Mouse (Mus musculus) kidney, embryonic 14.5 days (tissue): Measurements from ENCODE around the gene Nbas. TPM values are rescaled to one million over a fixed set of nuclear protein-coding genes. Genes with fewer than 3 reads are reported as not detected.

Experiments used
- ATAC-seq: fragments of 200-750 bp; cut with Nextera tagmentation; 2 replicates; pipeline ENCODE4 v1.8.0; 2017; ENCODE audit warnings: moderate number of reproducible peaks, mild to moderate bottlenecking, moderate TSS enrichment, moderate library complexity; ENCODE audit not compliant: low FRiP score, low TSS enrichment
- H3K27ac ChIP-seq: fragments of 300-500 bp; sonication (generic); 2 replicates; pipeline ENCODE4 v1.5.1; 2014; ENCODE audit warnings: low read depth, mild to moderate bottlenecking, low read length, moderate library complexity, mixed read lengths
- H3K27me3 ChIP-seq: fragments of 300-500 bp; sonication (generic); 2 replicates; pipeline ENCODE4 v1.6.1; 2014; ENCODE audit warnings: mild to moderate bottlenecking, low read length; ENCODE audit not compliant: control insufficient read depth, insufficient read depth
- H3K36me3 ChIP-seq: fragments of 300-500 bp; sonication (generic); 2 replicates; pipeline ENCODE4 v1.6.1; 2014; ENCODE audit warnings: low read length, mixed read lengths; ENCODE audit not compliant: control insufficient read depth, insufficient read depth
- H3K4me1 ChIP-seq: fragments of 300-500 bp; sonication (generic); 2 replicates; pipeline ENCODE4 v1.6.1; 2014; ENCODE audit warnings: low read length, mixed read lengths; ENCODE audit not compliant: control insufficient read depth, insufficient read depth
- H3K4me2 ChIP-seq: fragments of 300-500 bp; sonication (generic); replicated peaks from 2 replicates; pipeline ENCODE4 v1.6.1; 2014; ENCODE audit warnings: low read depth, mild to moderate bottlenecking, low read length
- H3K4me3 ChIP-seq: fragments of 300-500 bp; sonication (generic); 2 replicates; pipeline ENCODE4 v1.5.1; 2014; ENCODE audit warnings: mild to moderate bottlenecking, low read length
- H3K9ac ChIP-seq: fragments of 300-500 bp; sonication (generic); 2 replicates; pipeline ENCODE4 v1.6.1; 2014; ENCODE audit warnings: low read depth, mild to moderate bottlenecking, low read length, moderate library complexity
- H3K9me3 ChIP-seq: fragments of 300-500 bp; sonication (generic); 2 replicates; pipeline ENCODE4 v1.6.1; 2016; ENCODE audit warnings: low read length; ENCODE audit not compliant: control insufficient read depth
- WGBS: fragments of 180-500 bp; shearing (Covaris S2); extraction: QIAGEN DNeasy Blood & Tissue Kit; methylation state at CpG from one replicate; pipeline ENCODE4 v1.1.7; 2014; 5-methylcytosine and 5-hydroxymethylcytosine counted together
- polyA plus RNA-seq: library from polyadenylated mRNA; unstranded; fragments of >200 nt; fragmentation: Nextera tagmentation; extraction: Ambion mirVana; gene quantifications from 2 replicates; pipeline ENCODE4 v1.2.1, GENCODE M21; 2014

Gene Nbas
- polyA plus RNA-seq, 1 experiment from 2014 or later, result 18.3 TPM

DNA sequence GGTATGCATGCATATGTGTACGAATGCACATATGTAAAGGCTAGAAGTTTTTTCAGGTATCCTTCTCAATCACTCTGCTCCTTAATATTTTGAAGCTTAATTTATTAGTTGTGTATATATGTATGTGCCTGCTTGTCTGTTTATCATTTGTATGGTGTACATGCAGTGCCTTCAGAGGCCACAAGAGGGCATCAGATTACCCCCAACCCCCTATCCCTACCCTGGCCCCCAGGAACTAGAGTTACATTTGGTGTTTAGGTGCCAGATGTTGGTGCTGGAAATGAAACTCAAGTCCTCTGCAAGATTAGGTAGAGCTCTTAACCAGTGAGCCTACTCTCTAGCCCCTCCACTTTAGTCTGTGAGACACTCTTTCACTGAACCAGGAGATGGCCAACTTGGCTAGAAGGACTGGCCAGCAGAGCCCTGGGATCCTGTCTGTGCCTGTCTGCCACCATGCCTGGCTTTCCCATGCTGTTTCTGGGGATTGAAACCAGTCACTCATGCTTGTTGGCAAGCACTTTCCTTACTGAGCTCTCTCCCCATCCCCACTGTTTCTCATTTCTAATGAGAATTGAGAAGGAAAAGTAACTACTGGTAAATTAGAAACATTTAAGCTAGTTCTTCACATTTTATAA is 263.9 kb downstream of the Nbas start:
- no peaks in the 10 kb centered on the region for H3K36me3 ChIP-seq
- no peak for ATAC-seq
- no peak overlapping the region for H3K4me2 ChIP-seq
- H3K27me3 ChIP-seq, result no peaks in the 10 kb centered on the region
- no peak overlapping the region for H3K27ac ChIP-seq
- no peaks in the 10 kb centered on the region for H3K9me3 ChIP-seq
- H3K9ac ChIP-seq, result no peak overlapping the region
- no peak overlapping the region for H3K4me3 ChIP-seq
- no peaks in the 10 kb centered on the region for H3K4me1 ChIP-seq
- 89% methylated on average over 1 of the region's 1 CpGs for WGBS

GRCm38 (mm10) chr12:13539171-13539570 is 270.2 kb downstream of the Nbas start:
- Histone ChIP-seq H3K4me2 (no peak overlapping the region), H3K36me3 (no peaks in the 10 kb centered on the region), H3K27me3 (no peaks in the 10 kb centered on the region), H3K4me1 (no peaks in the 10 kb centered on the region), H3K9ac (no peak overlapping the region), H3K9me3 (no peaks in the 10 kb centered on the region), H3K27ac (no peak overlapping the region), H3K4me3 (no peak overlapping the region)
- ATAC-seq, result no peak
- 90% methylated on average over 4 of the region's 4 CpGs for WGBS

GRCm38 (mm10) chr12:13543806-13544205 is 274.9 kb downstream of the Nbas start:
- H3K27me3 ChIP-seq, result no peaks in the 10 kb centered on the region
- H3K36me3 ChIP-seq, result no peaks in the 10 kb centered on the region
- H3K4me3 ChIP-seq, result no peak overlapping the region
- H3K9me3 ChIP-seq, result no peaks in the 10 kb centered on the region
- no peaks in the 10 kb centered on the region for H3K4me1 ChIP-seq
- no peak for ATAC-seq
- 88% methylated on average over 5 of the region's 5 CpGs for WGBS
- no peak overlapping the region for H3K4me2 ChIP-seq
- H3K27ac ChIP-seq, result no peak overlapping the region
- H3K9ac ChIP-seq, result no peak overlapping the region

GRCm38 (mm10) chr12:13563646-13564289 is 294.8 kb downstream of the Nbas start:
- no peak for ATAC-seq
- Histone ChIP-seq H3K4me1 (no peaks in the 10 kb centered on the region), H3K4me2 (no peak overlapping the region), H3K27ac (no peak overlapping the region), H3K9me3 (no peaks in the 10 kb centered on the region), H3K9ac (no peak overlapping the region), H3K27me3 (no peaks in the 10 kb centered on the region), H3K36me3 (no peaks in the 10 kb centered on the region), H3K4me3 (no peak overlapping the region)
- WGBS, result 82% methylated on average over 5 of the region's 5 CpGs

GRCm38 (mm10) chr12:13564330-13564729 is 295.4 kb downstream of the Nbas start:
- H3K27ac ChIP-seq, result no peak overlapping the region
- no peak overlapping the region for H3K4me3 ChIP-seq

GRCm38 (mm10) chr12:13566421-13566820 is 297.5 kb downstream of the Nbas start:
- no peaks in the 10 kb centered on the region for H3K36me3 ChIP-seq
- no peaks in the 10 kb centered on the region for H3K4me1 ChIP-seq
- no peak overlapping the region for H3K9ac ChIP-seq
- no peaks in the 10 kb centered on the region for H3K27me3 ChIP-seq
- no peak overlapping the region for H3K4me3 ChIP-seq
- WGBS, result 86% methylated on average over 7 of the region's 7 CpGs
- ATAC-seq, result no peak
- H3K9me3 ChIP-seq, result no peaks in the 10 kb centered on the region
- H3K27ac ChIP-seq, result no peak overlapping the region
- H3K4me2 ChIP-seq, result no peak overlapping the region

More at GRCm38 (mm10) chr12:13564330-13564729, 295.4 kb downstream of the Nbas start:
- no peak for ATAC-seq
- Histone ChIP-seq H3K27me3 (no peaks in the 10 kb centered on the region), H3K4me2 (no peak overlapping the region), H3K4me1 (no peaks in the 10 kb centered on the region), H3K36me3 (no peaks in the 10 kb centered on the region), H3K9me3 (no peaks in the 10 kb centered on the region), H3K9ac (no peak overlapping the region)
- 80% methylated on average over 2 of the region's 2 CpGs for WGBS

DNA sequence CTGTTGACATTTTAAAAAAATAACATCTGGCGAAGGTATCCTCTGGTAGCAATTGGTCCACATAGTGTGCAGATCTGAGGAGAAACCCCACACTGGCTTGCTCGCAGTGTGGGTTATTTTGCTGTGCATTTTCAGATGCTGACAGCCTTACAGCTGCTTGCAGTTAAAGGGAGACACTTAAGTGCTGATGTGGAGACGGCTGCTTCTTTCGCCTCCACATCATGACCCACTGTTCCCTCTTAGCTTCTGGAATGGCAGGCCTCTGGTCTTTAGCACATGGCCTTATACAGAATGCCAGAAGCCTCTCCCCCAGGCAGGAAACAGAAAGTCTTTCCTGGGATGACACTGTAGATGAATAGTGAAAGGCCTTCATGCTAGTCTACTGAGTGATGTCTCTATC is 306.2 kb downstream of the Nbas start:
- no peak for ATAC-seq
- Histone ChIP-seq H3K27ac (no peak overlapping the region), H3K4me2 (no peak overlapping the region), H3K27me3 (no peaks in the 10 kb centered on the region), H3K4me1 (no peaks in the 10 kb centered on the region), H3K4me3 (no peak overlapping the region), H3K36me3 (no peaks in the 10 kb centered on the region), H3K9ac (no peak overlapping the region), H3K9me3 (no peaks in the 10 kb centered on the region)
- WGBS, result 67% methylated on average over 4 of the region's 4 CpGs

DNA sequence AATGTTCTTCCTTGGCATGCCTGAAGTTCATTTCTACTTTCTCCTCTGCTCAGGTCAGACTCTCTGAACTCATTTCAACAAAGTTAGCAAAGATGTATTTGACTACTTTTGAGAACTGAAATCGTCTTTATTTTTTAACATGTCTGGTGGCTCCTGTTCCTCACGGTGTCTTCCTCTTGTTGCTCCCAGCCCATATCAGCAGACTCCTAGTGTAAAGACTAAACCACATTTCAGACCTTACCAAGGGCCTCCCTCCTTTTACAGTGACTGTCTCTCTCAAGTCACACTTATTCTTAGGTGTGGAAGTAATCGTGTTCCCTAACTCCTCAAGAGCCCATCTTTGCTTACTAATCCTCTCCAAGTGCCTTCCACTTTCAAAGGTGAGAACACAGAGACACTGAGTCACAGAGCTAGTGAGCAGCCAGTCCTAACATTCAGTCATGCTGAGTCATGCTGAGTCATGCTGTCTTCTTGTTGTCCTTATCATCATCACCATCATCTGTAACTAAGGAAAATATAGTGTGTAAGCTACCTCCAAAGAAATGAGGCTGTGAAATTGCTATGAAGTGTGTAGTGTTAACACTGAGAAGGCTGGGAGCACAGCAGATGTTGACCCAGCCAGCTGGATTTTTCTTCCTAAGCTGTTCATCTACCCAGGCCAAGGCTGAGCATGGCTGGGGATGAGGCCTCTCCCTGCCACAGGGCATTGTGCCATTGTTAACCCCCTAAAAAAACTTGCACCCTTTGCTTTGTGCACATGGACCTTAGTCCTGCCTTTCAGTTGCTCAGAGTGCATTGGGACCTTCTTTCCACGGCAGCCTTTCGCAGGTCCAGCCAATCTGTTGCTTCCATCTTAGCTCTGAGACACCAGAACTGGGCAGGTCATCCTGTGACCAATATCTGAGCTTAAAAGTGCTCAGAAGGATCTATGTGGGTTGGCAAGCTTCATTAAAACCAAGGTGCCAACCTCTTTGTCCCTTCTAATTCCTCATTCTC is 307.0 kb downstream of the Nbas start:
- Histone ChIP-seq H3K4me3 (no peak overlapping the region), H3K27ac (no peak overlapping the region), H3K9ac (no peak overlapping the region), H3K4me2 (no peak overlapping the region), H3K36me3 (no peaks in the 10 kb centered on the region), H3K4me1 (no peaks in the 10 kb centered on the region), H3K27me3 (no peaks in the 10 kb centered on the region), H3K9me3 (no peaks in the 10 kb centered on the region)
- 90% methylated on average over 5 of the region's 5 CpGs for WGBS
- ATAC-seq, result no peak

- ATAC-seq, result no peak
- H3K27me3 ChIP-seq, result no peaks in the 10 kb centered on the region
- 58% methylated on average over 4 of the region's 4 CpGs for WGBS
Measured at GRCm38 (mm10) chr12:13576761-13577160, 307.8 kb downstream of the Nbas start.

More at GRCm38 (mm10) chr12:13576761-13577160, 307.8 kb downstream of the Nbas start:
- Histone ChIP-seq H3K9me3 (no peaks in the 10 kb centered on the region), H3K36me3 (no peaks in the 10 kb centered on the region), H3K4me1 (no peaks in the 10 kb centered on the region), H3K4me3 (no peak overlapping the region), H3K27ac (no peak overlapping the region), H3K9ac (no peak overlapping the region), H3K4me2 (no peak overlapping the region)
